Mouse (Mus musculus) embryonic fibroblast, embryonic 13.5 days (primary cell): ENCODE results near the gene Rhoc.

Experiments
- CTCF ChIP-seq: IDR thresholded peaks from 2 replicates; pipeline ENCODE4 v1.5.1; 2011; ENCODE audit warnings: mild to moderate bottlenecking, control low read depth, low read length, moderate library complexity, borderline replicate concordance; ENCODE audit not compliant: insufficient read depth
- POLR2A ChIP-seq: IDR thresholded peaks from 2 replicates; pipeline ENCODE4 v1.6.1; 2011; ENCODE audit warnings: low read depth, mild to moderate bottlenecking, control low read depth, low read length, moderate library complexity

GRCm38 (mm10) chr3:104800681-104801080 lies 12.5 kb downstream of the Rhoc start:
- TF ChIP-seq CTCF (no peak), POLR2A (no peak)
